Mouse (Mus musculus): ENCODE results near the gene Gm13272. TPM values are rescaled to one million over a fixed set of nuclear protein-coding genes. Genes with fewer than 3 reads are reported as not detected.
"Not testable (repeated sequence)": the region's sequence is repeated elsewhere in the genome, so short reads cannot be mapped to it uniquely, and the experiment has no call there.

Gene Gm13272
- polyA plus RNA-seq, 1 experiment from 2014 or later = not detected

GRCm38 (mm10) chr4:88802954-88803353, 23.3 kb downstream of the Gm13272 start, which contains the start of gene Gm13287:
Gene Gm13287, plus strand, starts transcription at chr4:88803254.
- not testable (repeated sequence) for H3K4me3 ChIP-seq (ENCODE audit: low read length); H3K36me3 ChIP-seq (ENCODE audit: control insufficient read depth, insufficient read depth, low read length); H3K27ac ChIP-seq (ENCODE audit: low read depth, low read length); H3K4me1 ChIP-seq (ENCODE audit: control insufficient read depth, insufficient read depth, low read length); H3K9ac ChIP-seq (ENCODE audit: low read depth, low read length); H3K27me3 ChIP-seq (ENCODE audit: control insufficient read depth, insufficient read depth, low read length); H3K4me2 ChIP-seq (replicated peaks; ENCODE audit: low read depth, low read length); H3K9me3 ChIP-seq (ENCODE audit: control insufficient read depth, low read length); ATAC-seq (ENCODE audit: low FRiP score, low TSS enrichment)
- no CpG with 5 or more reads among the region's 29 CpGs for WGBS

- H3K27me3 ChIP-seq (ENCODE audit: control insufficient read depth, insufficient read depth, low read length); H3K4me3 ChIP-seq (ENCODE audit: low read length); H3K36me3 ChIP-seq (ENCODE audit: control insufficient read depth, insufficient read depth, low read length); H3K4me2 ChIP-seq (replicated peaks; ENCODE audit: low read depth, low read length); H3K9me3 ChIP-seq (ENCODE audit: control insufficient read depth, low read length); ATAC-seq (ENCODE audit: low FRiP score, low TSS enrichment); H3K9ac ChIP-seq (ENCODE audit: low read depth, low read length); H3K4me1 ChIP-seq (ENCODE audit: control insufficient read depth, insufficient read depth, low read length); H3K27ac ChIP-seq (ENCODE audit: low read depth, low read length): not testable (repeated sequence)
- no CpG with 5 or more reads among the region's 8 CpGs for WGBS
These were observed 25.6 kb downstream of the Gm13272 start, which contains the start of gene Gm13288 for GRCm38 (mm10) chr4:88805231-88805630. Gene Gm13288, plus strand, starts transcription at chr4:88805531.

GRCm38 (mm10) chr4:88805761-88806160, 26.1 kb downstream of the Gm13272 start:
- H3K4me3 ChIP-seq (ENCODE audit: low read length); H3K27me3 ChIP-seq (ENCODE audit: control insufficient read depth, insufficient read depth, low read length); H3K9me3 ChIP-seq (ENCODE audit: control insufficient read depth, low read length); H3K4me2 ChIP-seq (replicated peaks; ENCODE audit: low read depth, low read length); H3K36me3 ChIP-seq (ENCODE audit: control insufficient read depth, insufficient read depth, low read length); H3K27ac ChIP-seq (ENCODE audit: low read depth, low read length); ATAC-seq (ENCODE audit: low FRiP score, low TSS enrichment); H3K4me1 ChIP-seq (ENCODE audit: control insufficient read depth, insufficient read depth, low read length); H3K9ac ChIP-seq (ENCODE audit: low read depth, low read length): not testable (repeated sequence)
- 0% methylated on average over 13 of the region's 34 CpGs for WGBS

- H3K9ac ChIP-seq (ENCODE audit: low read depth, low read length) = no peak within 1 kb of the TSS
- WGBS = 63% methylated on average over 3 of the region's 3 CpGs
These were observed 36.3 kb downstream of the Gm13272 start, which contains the start of gene Ifna7 for GRCm38 (mm10) chr4:88815928-88816327. Gene Ifna7, plus strand, starts transcription at chr4:88816228.

GRCm38 (mm10) chr4:88819659-88820058, 40.0 kb downstream of the Gm13272 start, which contains the start of gene Ifna11:
Gene Ifna11, plus strand, starts transcription at chr4:88819959.
- no peaks in the 10 kb centered on the region for H3K36me3 ChIP-seq (ENCODE audit: control insufficient read depth, insufficient read depth, low read length)
- no peak within 1 kb of the TSS for H3K27ac ChIP-seq (ENCODE audit: low read depth, low read length)
- no peak within 1 kb of the TSS for H3K4me3 ChIP-seq (ENCODE audit: low read length)
- no peaks in the 10 kb centered on the region for H3K4me1 ChIP-seq (ENCODE audit: control insufficient read depth, insufficient read depth, low read length)
- no peaks in the 10 kb centered on the region for H3K27me3 ChIP-seq (ENCODE audit: control insufficient read depth, insufficient read depth, low read length)
- H3K9ac ChIP-seq (ENCODE audit: low read depth, low read length) = no peak within 1 kb of the TSS
- no peaks in the 10 kb centered on the region for H3K9me3 ChIP-seq (ENCODE audit: control insufficient read depth, low read length)
- ATAC-seq (ENCODE audit: low FRiP score, low TSS enrichment) = no peak
- no peak within 1 kb of the TSS for H3K4me2 ChIP-seq (replicated peaks; ENCODE audit: low read depth, low read length)
- WGBS = 81% methylated on average over 1 of the region's 1 CpGs

More at GRCm38 (mm10) chr4:88815928-88816327, 36.3 kb downstream of the Gm13272 start, which contains the start of gene Ifna7:
- H3K4me3 ChIP-seq (ENCODE audit: low read length) = no peak within 1 kb of the TSS
- no peaks in the 10 kb centered on the region for H3K36me3 ChIP-seq (ENCODE audit: control insufficient read depth, insufficient read depth, low read length)
- H3K27me3 ChIP-seq (ENCODE audit: control insufficient read depth, insufficient read depth, low read length) = no peaks in the 10 kb centered on the region
- H3K4me1 ChIP-seq (ENCODE audit: control insufficient read depth, insufficient read depth, low read length) = no peaks in the 10 kb centered on the region
- no peaks in the 10 kb centered on the region for H3K9me3 ChIP-seq (ENCODE audit: control insufficient read depth, low read length)
- ATAC-seq (ENCODE audit: low FRiP score, low TSS enrichment) = no peak
- H3K4me2 ChIP-seq (replicated peaks; ENCODE audit: low read depth, low read length) = no peak within 1 kb of the TSS
- no peak within 1 kb of the TSS for H3K27ac ChIP-seq (ENCODE audit: low read depth, low read length)

- ATAC-seq (ENCODE audit: low FRiP score, low TSS enrichment) = no peak
- no peaks in the 10 kb centered on the region for H3K36me3 ChIP-seq (ENCODE audit: control insufficient read depth, insufficient read depth, low read length)
These were observed 43.3 kb downstream of the Gm13272 start for GRCm38 (mm10) chr4:88822995-88823394.

GRCm38 (mm10) chr4:88827116-88827515, 47.5 kb downstream of the Gm13272 start, which contains the start of gene Ifna6:
Gene Ifna6, plus strand, starts transcription at chr4:88827416.
- not testable (repeated sequence) for H3K36me3 ChIP-seq (ENCODE audit: control insufficient read depth, insufficient read depth, low read length); H3K4me1 ChIP-seq (ENCODE audit: control insufficient read depth, insufficient read depth, low read length); ATAC-seq (ENCODE audit: low FRiP score, low TSS enrichment); H3K9me3 ChIP-seq (ENCODE audit: control insufficient read depth, low read length); H3K27ac ChIP-seq (ENCODE audit: low read depth, low read length); H3K9ac ChIP-seq (ENCODE audit: low read depth, low read length); H3K4me3 ChIP-seq (ENCODE audit: low read length); H3K27me3 ChIP-seq (ENCODE audit: control insufficient read depth, insufficient read depth, low read length); H3K4me2 ChIP-seq (replicated peaks; ENCODE audit: low read depth, low read length)

More at GRCm38 (mm10) chr4:88822995-88823394, 43.3 kb downstream of the Gm13272 start:
- H3K4me3 ChIP-seq (ENCODE audit: low read length) = no peak overlapping the region
- H3K9me3 ChIP-seq (ENCODE audit: control insufficient read depth, low read length) = no peaks in the 10 kb centered on the region
- no peaks in the 10 kb centered on the region for H3K27me3 ChIP-seq (ENCODE audit: control insufficient read depth, insufficient read depth, low read length)
- no peak overlapping the region for H3K27ac ChIP-seq (ENCODE audit: low read depth, low read length)
- no peaks in the 10 kb centered on the region for H3K4me1 ChIP-seq (ENCODE audit: control insufficient read depth, insufficient read depth, low read length)
- no peak overlapping the region for H3K9ac ChIP-seq (ENCODE audit: low read depth, low read length)
- 32% methylated on average over 4 of the region's 4 CpGs for WGBS
- no peak overlapping the region for H3K4me2 ChIP-seq (replicated peaks; ENCODE audit: low read depth, low read length)

Other genes with a start within 250 kb of the Gm13272 start
- gene Ifna15, start 221.6 kb upstream of the Gm13272 start, polyA plus RNA-seq (2014; fragmentation: Nextera tagmentation; extraction: Ambion mirVana) = not detected in 2 replicates
- gene Ifna14, start 208.1 kb upstream of the Gm13272 start, polyA plus RNA-seq (2014; fragmentation: Nextera tagmentation; extraction: Ambion mirVana) = not detected in 2 replicates
- gene Ifna9, start 187.5 kb upstream of the Gm13272 start, polyA plus RNA-seq (2014; fragmentation: Nextera tagmentation; extraction: Ambion mirVana) = not detected in 2 replicates
- not detected in 2 replicates for gene Ifna12, start 176.5 kb upstream of the Gm13272 start, polyA plus RNA-seq (2014; fragmentation: Nextera tagmentation; extraction: Ambion mirVana)
- not detected in 2 replicates for gene C87499, start 145.4 kb upstream of the Gm13272 start, polyA plus RNA-seq (2014; fragmentation: Nextera tagmentation; extraction: Ambion mirVana)
- not detected in 2 replicates for gene Ifna13, start 135.4 kb upstream of the Gm13272 start, polyA plus RNA-seq (2014; fragmentation: Nextera tagmentation; extraction: Ambion mirVana)
- gene Ifna16, start 102.9 kb upstream of the Gm13272 start, polyA plus RNA-seq (2014; fragmentation: Nextera tagmentation; extraction: Ambion mirVana) = not detected in 2 replicates
- gene Ifna2, start 95.9 kb upstream of the Gm13272 start, polyA plus RNA-seq (2014; fragmentation: Nextera tagmentation; extraction: Ambion mirVana) = not detected in 2 replicates
- gene Ifnab, start 88.5 kb upstream of the Gm13272 start, polyA plus RNA-seq (2014; fragmentation: Nextera tagmentation; extraction: Ambion mirVana) = not detected in 2 replicates
- 0.31 and 0.81 TPM in 2 replicates for gene Gm26566, start 58.0 kb upstream of the Gm13272 start, polyA plus RNA-seq (2014; fragmentation: Nextera tagmentation; extraction: Ambion mirVana)
- 86.2 and 120 TPM in 2 replicates for gene Klhl9, start 57.4 kb upstream of the Gm13272 start, polyA plus RNA-seq (2014; fragmentation: Nextera tagmentation; extraction: Ambion mirVana)
- gene Gm13271, start 25.0 kb upstream of the Gm13272 start, polyA plus RNA-seq (2014; fragmentation: Nextera tagmentation; extraction: Ambion mirVana) = not detected in 2 replicates
- 0.30 and 0.47 TPM in 2 replicates for gene Gm13283, start 19.7 kb upstream of the Gm13272 start, polyA plus RNA-seq (2014; fragmentation: Nextera tagmentation; extraction: Ambion mirVana)
- gene Gm13290, start 6.0 kb upstream of the Gm13272 start, polyA plus RNA-seq (2014; fragmentation: Nextera tagmentation; extraction: Ambion mirVana) = 0.51 and 0.92 TPM in 2 replicates
- not detected in 2 replicates for gene Gm13289, start 2.9 kb upstream of the Gm13272 start, polyA plus RNA-seq (2014; fragmentation: Nextera tagmentation; extraction: Ambion mirVana)
- 0.19 TPM in 1 of 2 replicates, not detected in the other for gene Ifnz, start 2.3 kb downstream of the Gm13272 start, polyA plus RNA-seq (2014; fragmentation: Nextera tagmentation; extraction: Ambion mirVana)
- gene Gm13276, start 5.9 kb downstream of the Gm13272 start, polyA plus RNA-seq (2014; fragmentation: Nextera tagmentation; extraction: Ambion mirVana) = not detected in 2 replicates
- not detected in 2 replicates for gene Gm13277, start 8.8 kb downstream of the Gm13272 start, polyA plus RNA-seq (2014; fragmentation: Nextera tagmentation; extraction: Ambion mirVana)
- gene Gm13278, start 11.7 kb downstream of the Gm13272 start, polyA plus RNA-seq (2014; fragmentation: Nextera tagmentation; extraction: Ambion mirVana) = not detected in 2 replicates
- gene Gm13275, start 14.6 kb downstream of the Gm13272 start, polyA plus RNA-seq (2014; fragmentation: Nextera tagmentation; extraction: Ambion mirVana) = not detected in 2 replicates
- gene Gm13279, start 17.5 kb downstream of the Gm13272 start, polyA plus RNA-seq (2014; fragmentation: Nextera tagmentation; extraction: Ambion mirVana) = not detected in 2 replicates
- 0.19 and 0.69 TPM in 2 replicates for gene Gm13285, start 19.8 kb downstream of the Gm13272 start, polyA plus RNA-seq (2014; fragmentation: Nextera tagmentation; extraction: Ambion mirVana)
- gene Gm13287, start 23.4 kb downstream of the Gm13272 start, polyA plus RNA-seq (2014; fragmentation: Nextera tagmentation; extraction: Ambion mirVana) = not detected in 2 replicates
- gene Gm13288, start 25.7 kb downstream of the Gm13272 start, polyA plus RNA-seq (2014; fragmentation: Nextera tagmentation; extraction: Ambion mirVana) = not detected in 2 replicates
- gene Ifna7, start 36.4 kb downstream of the Gm13272 start, polyA plus RNA-seq (2014; fragmentation: Nextera tagmentation; extraction: Ambion mirVana) = not detected in 2 replicates
- not detected in 2 replicates for gene Ifna11, start 40.1 kb downstream of the Gm13272 start, polyA plus RNA-seq (2014; fragmentation: Nextera tagmentation; extraction: Ambion mirVana)
- not detected in 2 replicates for gene Ifna6, start 47.6 kb downstream of the Gm13272 start, polyA plus RNA-seq (2014; fragmentation: Nextera tagmentation; extraction: Ambion mirVana)
- gene Ifna5, start 55.7 kb downstream of the Gm13272 start, polyA plus RNA-seq (2014; fragmentation: Nextera tagmentation; extraction: Ambion mirVana) = not detected in 2 replicates
- gene Ifna4, start 62.0 kb downstream of the Gm13272 start, polyA plus RNA-seq (2014; fragmentation: Nextera tagmentation; extraction: Ambion mirVana) = not detected in 2 replicates
- gene Ifna1, start 70.2 kb downstream of the Gm13272 start, polyA plus RNA-seq (2014; fragmentation: Nextera tagmentation; extraction: Ambion mirVana) = not detected in 2 replicates
- not detected in 2 replicates for gene Ifne, start 100.4 kb downstream of the Gm13272 start, polyA plus RNA-seq (2014; fragmentation: Nextera tagmentation; extraction: Ambion mirVana)